Mouse (Mus musculus): ENCODE data around the gene Fam193a. TPM values are rescaled to one million over a fixed set of nuclear protein-coding genes. Genes with fewer than 3 reads are reported as not detected.

Fam193a gene
- total RNA-seq, 4 experiments from 2014 or later: 43.1 to 49.3 (median 43.2) TPM

DNA sequence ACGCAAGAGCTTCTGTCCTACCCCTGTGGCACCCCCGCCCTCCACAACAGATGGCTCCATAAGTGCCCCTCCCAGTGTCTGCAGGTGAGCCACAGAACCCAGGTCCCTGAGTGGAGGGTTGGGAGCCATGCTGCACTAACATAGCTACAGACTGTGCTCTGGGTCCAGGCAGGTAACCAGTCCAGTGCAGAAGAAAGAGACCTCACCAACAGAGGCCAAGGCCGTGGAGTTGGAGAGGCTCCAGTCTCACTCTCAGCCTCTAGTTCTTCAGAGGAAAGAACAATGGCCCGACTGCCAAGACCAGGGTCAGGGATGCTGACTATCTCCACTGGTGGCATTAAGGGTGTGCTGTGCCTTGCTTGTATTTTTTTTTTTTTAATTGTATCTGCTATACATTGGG, 91.6 kb downstream of the Fam193a start:
- DNase-seq (ENCODE audit: low spot score in 2 of 2): no peak

DNA sequence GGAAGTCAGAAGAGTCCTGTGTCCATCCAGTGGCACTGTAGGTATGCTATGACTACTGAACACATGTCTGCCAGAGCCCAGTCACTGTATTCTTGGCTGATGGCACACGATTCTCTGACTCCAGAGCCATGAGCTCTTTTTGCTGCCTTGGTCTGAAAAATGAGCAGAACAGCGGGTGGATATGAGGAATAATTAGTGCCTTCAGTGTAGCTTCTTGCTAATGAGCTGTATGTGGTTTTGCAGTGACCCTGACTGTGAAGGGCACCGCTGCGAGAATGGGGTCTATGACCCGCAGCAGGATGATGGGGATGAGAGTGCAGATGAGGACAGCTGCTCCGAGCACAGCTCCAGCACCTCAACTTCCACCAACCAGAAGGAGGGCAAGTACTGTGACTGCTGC, 92.1 kb downstream of the Fam193a start:
- no peak for DNase-seq (ENCODE audit: low spot score in 2 of 2)

DNA sequence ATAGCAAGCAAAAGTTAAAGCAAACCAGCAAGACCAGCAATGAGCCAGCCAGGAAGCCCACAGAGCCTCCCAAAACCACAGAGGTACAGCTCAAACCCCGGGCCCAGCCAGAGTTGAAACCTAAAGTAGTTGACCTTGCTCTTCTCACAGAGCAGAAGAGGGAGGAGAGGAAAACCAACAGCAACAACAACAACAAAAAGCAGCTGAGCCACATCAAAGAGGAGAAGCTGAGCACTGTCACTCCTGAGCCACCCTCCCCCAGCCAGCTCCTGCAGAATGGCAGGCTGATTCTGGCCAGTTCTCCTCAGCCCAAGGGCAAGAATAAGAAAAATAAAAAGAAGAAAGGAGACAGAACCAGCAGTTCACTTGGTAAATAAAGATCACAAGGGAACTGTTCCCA, 96.3 kb downstream of the Fam193a start:
- no peak for DNase-seq (ENCODE audit: low spot score in 2 of 2)

DNA sequence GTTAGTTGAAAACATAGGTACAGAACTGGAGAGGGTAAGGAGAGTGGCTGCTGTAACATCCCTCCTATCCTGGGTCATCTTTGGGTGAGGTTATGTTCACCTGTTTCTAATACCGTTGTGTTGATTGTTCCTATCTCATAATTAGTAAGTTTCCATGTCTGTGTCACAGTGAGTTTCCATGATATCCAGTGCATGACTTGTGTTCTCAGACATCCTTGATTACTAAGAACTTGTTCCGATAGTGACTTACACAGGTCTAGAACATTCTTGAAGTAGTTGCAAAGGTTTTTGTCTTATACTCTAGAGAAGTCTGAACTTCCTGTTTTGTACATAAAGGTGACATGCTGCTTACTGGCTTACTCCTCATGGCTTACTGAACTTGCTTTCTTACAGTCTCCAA, 96.9 kb downstream of the Fam193a start:
- DNase-seq (ENCODE audit: low spot score in 2 of 2): no peak

DNA sequence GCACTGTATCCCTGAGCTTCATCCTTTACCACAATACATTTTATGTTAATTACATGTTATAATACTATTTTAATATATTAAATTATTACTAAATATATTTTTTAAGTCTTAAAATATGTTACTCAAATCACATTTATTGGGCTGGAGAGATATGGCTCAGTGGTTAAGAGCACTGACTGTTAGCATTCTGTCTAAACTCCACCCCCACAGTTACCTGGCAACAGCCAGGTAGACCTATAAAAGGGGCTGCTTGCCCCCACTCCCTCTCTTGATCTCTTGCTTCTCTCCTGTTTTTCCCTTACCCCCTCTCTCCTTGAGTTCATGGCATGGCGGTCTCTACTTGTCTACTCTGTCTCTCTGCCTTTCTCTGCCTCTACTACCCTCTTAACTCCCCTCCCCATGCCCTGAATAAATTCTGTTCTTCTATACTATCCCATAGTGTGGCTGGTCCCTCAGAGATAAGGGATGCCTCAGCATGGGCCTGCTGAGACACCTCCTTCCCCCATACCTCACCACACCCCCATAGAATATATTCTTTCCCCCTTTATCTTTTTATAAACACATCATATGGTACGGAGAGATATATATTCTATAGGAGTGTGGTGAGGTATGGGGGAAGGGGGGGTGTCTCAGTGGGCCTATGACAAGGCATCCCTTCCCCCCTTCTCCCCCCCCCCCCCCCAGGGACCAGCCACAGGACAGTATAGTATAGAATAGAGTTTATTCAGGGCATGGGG, 98.5 kb downstream of the Fam193a start:
- no peak for DNase-seq (ENCODE audit: low spot score in 2 of 2)

DNA sequence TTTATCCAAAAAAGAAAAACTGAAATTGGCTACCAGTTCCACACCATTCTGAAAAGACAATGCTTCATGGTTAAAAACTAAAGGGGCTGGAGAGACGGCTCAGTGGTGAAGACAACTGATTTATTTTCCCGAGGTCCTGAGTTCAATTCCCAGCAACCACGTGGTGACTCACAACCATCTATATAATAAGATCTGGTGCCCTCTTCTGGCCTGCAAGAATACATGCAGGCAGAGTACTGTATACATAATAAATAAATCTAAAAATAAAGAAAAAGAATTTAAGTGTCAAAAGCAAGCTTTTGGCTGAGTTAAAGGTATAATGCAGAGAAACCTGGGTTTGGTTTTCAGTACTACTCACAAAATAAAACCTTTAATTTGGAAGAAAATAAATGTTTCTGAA, 111.2 kb downstream of the Fam193a start:
- no peak for DNase-seq (ENCODE audit: low spot score in 2 of 2)

DNA sequence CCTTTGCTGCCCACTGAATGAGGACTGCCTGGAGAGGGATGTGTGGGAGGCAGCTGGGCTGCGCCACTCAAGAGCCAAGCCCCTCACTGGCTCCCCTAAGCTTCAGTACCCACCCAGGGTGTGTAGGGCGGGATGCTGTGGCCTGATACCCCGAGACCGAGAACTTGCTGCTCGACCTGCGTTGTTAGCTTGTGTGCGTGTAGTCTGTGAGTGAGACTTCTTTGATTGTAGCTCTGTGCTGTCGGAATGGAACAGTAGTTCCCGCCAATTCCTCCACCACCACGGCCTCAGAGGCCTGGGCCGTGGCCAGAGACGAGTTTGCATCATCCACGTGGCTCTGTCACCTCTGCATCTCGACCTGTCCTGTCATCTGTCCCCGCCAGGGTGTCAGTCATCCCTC, 116.0 kb downstream of the Fam193a start:
- no peak for DNase-seq (ENCODE audit: low spot score in 2 of 2)

DNA sequence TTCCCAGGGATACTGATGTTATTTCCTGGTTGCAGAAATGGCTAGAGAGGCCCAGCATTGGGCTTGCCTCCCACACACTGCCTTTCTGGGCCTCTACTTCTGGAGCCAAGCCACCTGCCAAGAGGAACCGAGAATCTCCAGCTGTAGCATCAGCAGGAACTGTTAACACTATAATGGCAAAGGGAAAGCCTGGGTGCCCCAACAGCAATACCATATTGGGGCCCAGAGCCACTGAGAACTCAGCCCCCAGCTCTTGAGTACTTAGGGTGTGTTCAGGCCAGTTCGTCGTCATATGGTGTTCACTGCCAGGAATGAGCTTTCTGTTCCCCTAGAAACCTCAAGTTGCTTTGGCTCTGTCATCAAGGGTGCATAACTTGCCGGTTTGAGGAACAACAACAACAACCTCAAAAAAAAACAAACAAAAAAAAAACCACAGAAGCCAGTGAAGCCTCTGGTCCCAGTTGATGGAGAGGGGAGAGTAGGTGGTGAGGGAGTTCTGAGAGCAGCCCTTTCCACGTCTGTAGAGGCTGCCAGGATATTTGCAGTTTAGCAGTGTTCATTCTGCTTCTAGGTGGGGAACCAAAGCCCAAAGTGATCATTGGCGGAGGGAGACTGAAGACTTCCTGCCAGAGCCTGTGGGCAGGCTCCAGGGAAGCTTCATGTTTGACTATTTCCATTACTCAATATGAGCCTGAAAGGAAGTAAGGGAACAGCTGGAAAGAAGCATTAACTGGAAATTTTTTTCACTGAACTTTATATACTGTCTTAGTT, 117.8 kb downstream of the Fam193a start:
- no peak for DNase-seq (ENCODE audit: low spot score in 2 of 2)

DNA sequence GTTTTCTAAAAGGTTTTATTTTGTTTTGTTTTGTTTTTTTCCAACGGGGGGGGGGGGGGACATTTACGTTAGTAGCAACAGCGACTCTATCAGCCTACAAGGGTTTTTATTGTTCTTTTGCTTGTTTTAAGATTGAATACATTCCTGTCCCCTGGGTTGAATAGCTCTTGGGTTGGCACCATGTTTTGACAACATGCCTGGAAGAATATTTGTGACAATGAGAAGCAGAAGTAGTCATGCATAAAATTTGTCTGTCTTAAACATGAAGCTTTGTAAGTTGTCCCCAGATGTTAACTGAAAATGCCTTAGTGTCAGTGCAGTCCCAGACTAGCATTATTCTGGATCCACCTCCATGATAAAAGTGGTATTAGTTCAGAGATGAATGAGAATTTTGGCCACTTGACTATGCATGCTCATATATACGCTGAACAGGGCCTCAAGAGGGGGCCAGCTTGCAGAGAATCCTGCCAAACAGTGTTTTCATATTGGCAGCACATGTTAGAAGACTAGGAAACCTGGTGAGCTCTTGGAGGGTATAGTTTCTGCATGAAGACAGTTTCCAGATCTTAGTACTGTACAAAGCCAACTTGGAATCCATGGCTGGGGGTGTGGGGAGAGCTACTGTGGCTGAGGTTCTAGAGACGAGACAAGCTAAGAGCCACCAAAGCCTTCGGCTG, 119.1 kb downstream of the Fam193a start:
- no peak for DNase-seq (ENCODE audit: low spot score in 2 of 2)

DNA sequence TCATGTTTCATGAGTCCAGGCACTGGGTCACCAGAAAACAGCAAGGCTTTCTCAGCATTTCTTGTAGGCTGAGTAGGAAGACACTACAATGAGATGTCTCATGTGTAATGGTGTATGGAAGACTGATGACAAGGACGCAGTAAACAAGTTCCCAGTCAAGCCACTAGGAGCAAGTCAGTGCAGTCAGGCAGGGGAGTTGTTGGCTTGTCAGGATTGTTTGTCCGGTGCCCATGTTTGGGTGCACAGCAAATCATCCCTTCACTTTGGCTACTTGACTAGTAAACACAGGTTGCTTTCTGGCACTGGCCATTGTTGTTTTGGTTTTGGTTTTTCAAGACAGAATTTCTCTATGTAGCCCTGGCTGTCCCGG, 119.7 kb downstream of the Fam193a start:
- DNase-seq (ENCODE audit: low spot score in 2 of 2): no peak

DNA sequence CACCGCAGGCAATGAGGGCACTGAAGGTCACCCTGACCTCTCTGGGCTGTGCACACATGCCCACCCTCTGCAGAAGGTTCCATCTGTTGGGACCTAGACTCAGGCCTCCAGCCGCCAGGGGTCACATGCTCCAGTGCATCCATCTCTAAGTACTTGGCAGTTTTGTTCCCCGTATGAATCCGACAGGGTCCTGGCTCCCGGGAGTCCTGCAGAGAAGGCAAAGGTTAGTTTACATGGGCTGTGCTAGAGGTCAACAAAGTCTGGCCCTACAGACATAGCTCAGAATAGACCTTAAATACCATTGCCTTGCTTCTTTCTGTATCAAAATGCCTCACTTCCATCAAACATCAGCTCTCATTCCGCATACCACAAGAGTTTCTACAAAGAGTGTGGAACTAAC, 127.0 kb downstream of the Fam193a start:
- no peak for DNase-seq (ENCODE audit: low spot score in 2 of 2)

DNA sequence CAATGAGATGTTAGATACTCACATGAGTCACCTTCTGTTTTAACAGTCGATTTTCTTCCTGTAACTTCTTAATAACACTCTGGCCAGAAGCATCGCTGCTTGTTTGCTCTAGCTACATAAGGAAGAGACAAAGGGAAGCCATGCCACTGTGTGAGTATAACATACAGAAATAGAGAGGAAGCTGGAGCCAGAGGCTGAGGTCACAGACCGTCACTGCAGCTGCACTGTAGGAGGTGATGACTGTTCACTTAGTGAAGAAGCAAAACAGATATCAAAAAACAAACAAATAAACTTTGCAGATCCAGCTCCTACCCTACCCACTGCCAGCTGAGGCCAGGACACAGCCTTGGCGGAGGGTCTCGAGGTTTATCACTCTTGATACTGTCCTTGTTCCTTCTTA, 131.2 kb downstream of the Fam193a start:
- DNase-seq (ENCODE audit: low spot score in 2 of 2): no peak

DNA sequence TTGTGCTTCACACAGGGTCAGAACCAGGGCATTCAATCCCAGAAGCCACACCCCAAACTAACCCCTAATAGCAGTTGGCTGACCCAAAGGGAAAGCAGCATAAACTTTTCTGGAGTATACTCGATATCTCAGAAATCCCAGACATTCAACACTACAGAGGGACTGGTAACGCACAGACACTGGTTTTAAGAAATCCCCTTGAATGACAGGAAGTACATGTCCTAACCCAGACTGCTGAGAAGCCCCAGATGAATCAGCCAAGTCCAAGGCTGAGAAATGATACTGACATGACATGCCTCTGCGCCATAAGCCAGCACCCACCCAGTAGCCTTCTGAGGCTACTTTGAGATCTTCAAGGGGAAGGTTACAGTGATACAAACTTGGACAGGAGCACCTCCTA, 131.9 kb downstream of the Fam193a start:
- no peak for DNase-seq (ENCODE audit: low spot score in 2 of 2)

DNA sequence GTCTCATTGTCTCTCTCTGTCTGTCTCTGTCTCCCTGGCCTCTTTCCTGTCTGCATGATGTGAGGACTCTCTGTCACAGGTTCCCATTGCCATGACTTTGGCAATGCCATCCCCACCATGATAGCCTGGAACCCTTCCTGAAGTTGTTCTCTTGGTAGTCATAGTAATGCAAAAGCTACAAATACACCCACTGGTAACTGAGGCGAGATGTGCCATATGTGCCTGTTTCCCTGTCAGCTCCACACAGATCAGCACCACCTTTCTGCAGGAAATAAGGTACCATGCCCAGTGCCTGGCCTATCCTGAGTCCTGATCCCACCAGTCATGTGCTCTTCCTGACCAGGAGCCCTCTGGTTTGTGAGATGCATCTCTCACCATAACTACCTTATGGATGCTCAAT, 132.7 kb downstream of the Fam193a start:
- DNase-seq (ENCODE audit: low spot score in 2 of 2): no peak

DNA sequence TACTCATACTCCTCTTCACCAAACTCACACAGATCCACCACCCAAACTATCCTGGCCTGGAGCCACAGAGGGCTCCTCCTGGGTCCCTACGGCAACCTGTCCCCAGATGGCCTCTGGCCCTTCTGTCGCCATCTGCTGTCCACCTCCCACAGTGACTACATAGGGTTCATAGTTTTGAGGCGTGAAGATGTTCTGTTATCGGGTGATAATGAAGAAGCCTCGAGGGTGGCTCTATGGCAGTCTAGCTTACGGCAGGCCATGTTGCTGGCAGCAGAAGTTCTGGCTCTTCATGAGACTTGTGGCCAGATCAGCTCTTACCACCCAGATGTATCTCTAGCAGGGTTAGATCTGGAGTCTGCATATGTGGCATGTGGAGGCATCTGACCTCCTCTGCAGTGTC, 133.1 kb downstream of the Fam193a start:
- no peak for DNase-seq (ENCODE audit: low spot score in 2 of 2)

DNA sequence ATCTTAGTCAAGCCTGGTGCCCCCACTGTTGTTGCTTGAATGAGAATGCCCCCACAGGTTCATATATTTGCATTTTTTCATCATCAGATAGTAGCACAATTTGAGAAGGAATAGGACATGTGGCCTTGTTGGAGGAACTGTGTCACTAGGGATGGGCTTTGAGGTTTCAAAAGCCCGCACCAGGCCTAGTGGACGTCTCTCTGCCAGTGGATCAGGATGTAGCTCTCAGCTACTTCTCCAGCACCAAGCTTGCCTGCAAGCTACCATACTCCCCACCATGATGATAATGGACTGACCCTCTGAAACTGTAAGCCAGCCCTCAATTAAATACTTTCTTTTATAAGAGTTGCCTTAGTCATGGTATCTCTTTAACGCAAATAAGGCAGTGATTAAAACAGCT, 142.8 kb downstream of the Fam193a start:
- no peak for DNase-seq (ENCODE audit: low spot score in 2 of 2)

DNA sequence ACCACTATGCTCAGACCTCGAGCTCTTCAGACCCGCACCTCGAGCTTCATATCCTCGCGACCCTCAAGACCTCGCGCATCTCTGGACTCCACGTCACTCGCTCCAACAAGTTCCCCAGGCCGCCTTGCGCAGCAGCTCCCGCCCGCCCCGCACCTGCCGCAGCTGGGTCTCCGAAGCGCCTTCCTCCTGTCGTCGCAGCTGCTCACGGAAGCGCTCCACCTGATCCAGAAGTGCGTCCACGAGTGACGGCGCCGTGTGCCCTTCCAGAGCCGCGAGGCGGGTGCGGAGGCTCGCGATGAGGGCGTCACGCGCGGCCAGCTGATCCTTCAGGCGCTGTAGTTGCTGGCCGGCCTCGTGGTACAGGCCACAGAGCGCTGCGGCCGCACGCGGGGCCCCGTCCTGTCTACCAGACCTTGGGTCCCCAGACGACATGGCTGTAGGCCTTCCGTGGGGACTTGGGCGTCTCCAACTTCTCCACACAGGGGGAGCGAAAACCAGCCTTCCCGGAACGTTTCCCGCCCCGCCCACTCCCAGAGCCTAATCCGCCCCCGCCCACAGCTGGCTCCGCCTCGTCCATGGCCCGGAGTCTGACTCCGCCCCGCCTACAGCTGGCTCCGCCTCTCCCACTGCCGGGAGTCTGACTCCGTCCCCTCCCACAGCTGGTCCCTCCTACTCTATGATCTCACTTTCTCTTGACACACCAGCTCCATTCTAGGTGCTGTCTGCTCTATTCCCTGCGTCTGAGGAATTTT, 143.9 kb downstream of the Fam193a start, which contains the start of gene Tnip2:
Gene Tnip2 (minus strand): TSS at position 526 of the 752 bp plus-strand sequence.
- peak; percentile 76 to 94 for DNase-seq (ENCODE audit: low spot score in 2 of 2)

DNA sequence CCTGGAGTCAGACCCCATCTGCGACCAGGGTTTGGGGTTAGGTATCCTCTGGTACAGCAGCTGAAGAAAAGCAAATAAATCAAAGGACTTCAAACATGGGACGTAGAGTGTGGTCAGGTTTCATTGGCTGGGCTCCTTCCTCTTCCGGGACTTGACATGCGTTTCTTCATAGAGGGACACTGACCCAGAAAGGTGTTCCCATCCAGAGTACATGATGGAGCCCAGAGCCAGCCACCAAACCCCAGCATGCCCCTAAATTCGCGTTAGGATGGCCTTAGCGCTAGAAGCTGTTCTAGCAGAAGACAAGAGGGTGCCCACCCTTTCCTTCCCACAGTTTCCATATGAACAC, 144.5 kb downstream of the Fam193a start:
- no peak for DNase-seq (ENCODE audit: low spot score in 2 of 2)

DNA sequence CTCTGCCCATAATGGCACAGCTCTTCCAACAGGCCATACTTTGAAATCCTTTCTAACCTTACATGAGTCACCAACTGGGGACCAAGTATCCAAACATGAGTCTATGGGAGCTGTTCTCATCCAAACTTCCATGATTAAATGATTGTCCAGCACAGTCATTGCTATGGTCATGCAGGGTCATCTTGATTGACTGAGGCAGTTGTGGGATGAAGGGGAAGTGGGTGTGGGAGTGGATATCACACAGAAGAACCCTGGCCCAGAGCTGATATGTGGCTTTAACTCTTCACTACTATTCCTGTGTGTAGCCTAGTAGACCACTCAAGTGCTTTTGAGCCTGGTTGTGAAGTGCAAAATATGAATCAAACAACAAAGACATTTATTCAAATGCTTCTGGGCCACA, 145.4 kb downstream of the Fam193a start:
- no peak for DNase-seq (ENCODE audit: low spot score in 2 of 2)

DNA sequence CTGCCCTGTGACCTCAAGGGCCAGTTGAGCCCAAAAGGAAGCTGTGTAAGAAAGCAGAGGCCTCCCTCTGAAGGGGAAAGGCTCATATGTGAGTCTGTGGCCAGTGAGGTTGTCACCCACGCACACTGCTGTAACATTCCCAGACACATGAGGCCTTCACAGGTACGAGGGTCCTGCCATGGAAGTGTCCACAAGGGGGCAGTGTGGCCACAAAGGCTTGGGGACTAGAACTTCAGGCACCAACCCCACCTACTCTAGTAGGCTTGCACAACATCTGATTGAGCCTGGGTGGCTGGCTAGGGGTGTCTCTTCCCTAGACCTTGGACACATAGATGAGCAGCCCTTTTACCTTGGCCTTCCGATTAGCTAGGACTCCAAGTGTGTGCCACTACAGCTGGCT, 148.2 kb downstream of the Fam193a start:
- DNase-seq (ENCODE audit: low spot score in 2 of 2): peak; percentile 51 to 69

DNA sequence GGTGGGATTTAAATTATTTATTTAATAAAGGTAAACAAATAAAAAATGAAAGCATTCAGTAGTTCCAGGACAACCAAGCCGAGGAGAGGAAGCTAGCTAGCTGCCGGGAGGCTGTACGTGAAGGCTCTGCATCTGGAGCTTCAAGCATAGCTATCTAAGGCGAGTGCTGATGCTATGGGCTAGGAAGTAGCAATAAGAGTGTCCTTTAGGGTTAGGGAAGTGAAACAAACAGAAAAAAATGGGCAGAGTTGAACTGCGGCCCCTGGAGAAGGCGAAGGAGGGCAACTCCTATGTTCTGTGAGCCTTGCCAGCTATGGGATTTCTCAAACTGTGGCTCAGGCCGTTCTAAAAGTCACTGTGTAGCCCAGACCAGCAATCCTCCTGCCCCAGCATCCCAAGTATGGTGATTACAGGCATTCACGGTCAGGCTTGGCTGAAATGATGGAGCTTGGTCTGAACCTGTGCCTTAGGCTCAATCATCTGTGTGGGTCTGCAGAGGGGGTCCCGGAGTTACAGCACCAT, 149.7 kb downstream of the Fam193a start:
- DNase-seq (ENCODE audit: low spot score in 2 of 2): no peak
